Mouse (Mus musculus) MEL (cell line): ENCODE measurements around the gene Ccdc71l. TPM values are rescaled to one million over a fixed set of nuclear protein-coding genes. Genes with fewer than 3 reads are reported as not detected.

Experiments used
- DNase-seq: peaks from one replicate; pipeline ENCODE4 v3.0.0; 2011; ENCODE audit warnings: low read depth, low spot score
- H3K27ac ChIP-seq: 2 replicates; pipeline ENCODE4 v1.5.1; 2012; ENCODE audit warnings: low read depth, mild to moderate bottlenecking, control low read depth, low read length, moderate library complexity; ENCODE audit not compliant: control insufficient read depth
- H3K27me3 ChIP-seq, 2 experiments: fragments of 150-350 bp in 1 of 2; sonication (generic) in 1 of 2; 2 replicates each; pipeline ENCODE4 v1.6.1; 2012; ENCODE audit warnings: low read length in 2 of 2, mild to moderate bottlenecking in 2 of 2, improper control_type of control experiment in 1 of 2, moderate library complexity in 1 of 2; ENCODE audit not compliant: insufficient read depth in 2 of 2, control insufficient read depth in 1 of 2
- H3K36me3 ChIP-seq, 2 experiments: 2 replicates each; pipeline ENCODE4 v1.6.1; 2012 to 2014; ENCODE audit warnings: low read length in 2 of 2, improper control_type of control experiment in 1 of 2, inconsistent platforms in 1 of 2, mild to moderate bottlenecking in 1 of 2; ENCODE audit not compliant: insufficient read depth in 2 of 2, control insufficient read depth in 1 of 2
- H3K4me1 ChIP-seq, 2 experiments: fragments of 150-350 bp in 1 of 2; sonication (generic) in 1 of 2; 2 replicates each; pipeline ENCODE4 v1.6.1; 2012; ENCODE audit warnings: low read length in 2 of 2, improper control_type of control experiment in 1 of 2, mild to moderate bottlenecking in 1 of 2; ENCODE audit not compliant: insufficient read depth in 2 of 2, control insufficient read depth in 1 of 2
- H3K4me3 ChIP-seq, 2 experiments: fragments of 150-350 bp in 1 of 2; sonication (generic) in 1 of 2; 2 replicates each; pipeline ENCODE4 v1.5.1; 2012; ENCODE audit warnings: low read depth in 2 of 2, low read length in 2 of 2, mild to moderate bottlenecking in 2 of 2, moderate library complexity in 2 of 2, control low read depth in 1 of 2, improper control_type of control experiment in 1 of 2; ENCODE audit not compliant: control insufficient read depth in 1 of 2, insufficient read depth in 1 of 2
- H3K79me2 ChIP-seq: 2 replicates; pipeline ENCODE4 v1.6.1; 2012; ENCODE audit warnings: mild to moderate bottlenecking, low read length, moderate library complexity; ENCODE audit not compliant: control insufficient read depth, poor library complexity, insufficient read depth
- H3K9ac ChIP-seq: 2 replicates; pipeline ENCODE4 v1.6.1; 2012; ENCODE audit warnings: low read depth, mild to moderate bottlenecking, control low read depth, low read length, moderate library complexity; ENCODE audit not compliant: control insufficient read depth, poor library complexity, severe bottlenecking
- H3K9me3 ChIP-seq: fragments of 150-350 bp; sonication (generic); replicated peaks from 2 replicates; pipeline ENCODE4 v1.6.1; 2012; ENCODE audit warnings: mild to moderate bottlenecking, low read length, improper control_type of control experiment, moderate library complexity; ENCODE audit not compliant: insufficient read depth
- CHD1 ChIP-seq: IDR thresholded peaks from 2 replicates; pipeline ENCODE4 v1.6.1; 2012; ENCODE audit warnings: low read depth, mild to moderate bottlenecking, inconsistent platforms, low read length, improper control_type of control experiment
- CHD2 ChIP-seq: IDR thresholded peaks from 2 replicates; pipeline ENCODE4 v1.6.1; 2011; ENCODE audit warnings: low read length, improper control_type of control experiment
- ELF1 ChIP-seq: IDR thresholded peaks from 2 replicates; pipeline ENCODE4 v1.6.1; 2014; ENCODE audit warnings: low read depth, mild to moderate bottlenecking, inconsistent platforms, low read length, improper control_type of control experiment, moderate library complexity
- EP300 ChIP-seq, 2 experiments: IDR thresholded peaks; 2 replicates each; pipeline ENCODE4 v1.6.1; 2011; ENCODE audit warnings: improper control_type of control experiment in 2 of 2, low read length in 2 of 2, low read depth in 1 of 2, mild to moderate bottlenecking in 1 of 2
- ETS1 ChIP-seq: IDR thresholded peaks from 2 replicates; pipeline ENCODE4 v1.6.1; 2012; ENCODE audit warnings: low read depth, mild to moderate bottlenecking, inconsistent platforms, low read length, improper control_type of control experiment, moderate library complexity
- GABPA ChIP-seq: IDR thresholded peaks from 2 replicates; pipeline ENCODE4 v1.6.1; 2012; ENCODE audit warnings: low read depth, mild to moderate bottlenecking, inconsistent platforms, low read length, improper control_type of control experiment, moderate library complexity
- GATA1 ChIP-seq: IDR thresholded peaks from 2 replicates; pipeline ENCODE4 v1.6.1; 2011; ENCODE audit warnings: low read depth, low read length, improper control_type of control experiment
- HCFC1 ChIP-seq: IDR thresholded peaks from 2 replicates; pipeline ENCODE4 v1.6.1; 2012; ENCODE audit warnings: low read depth, mild to moderate bottlenecking, inconsistent platforms, low read length, improper control_type of control experiment, moderate library complexity
- MAX ChIP-seq: IDR thresholded peaks from 2 replicates; pipeline ENCODE4 v1.6.1; 2011; ENCODE audit warnings: low read length, improper control_type of control experiment
- MXI1 ChIP-seq: IDR thresholded peaks from 2 replicates; pipeline ENCODE4 v1.6.1; 2011; ENCODE audit warnings: mild to moderate bottlenecking, low read depth, low read length, improper control_type of control experiment
- NELFE ChIP-seq: IDR thresholded peaks from 2 replicates; pipeline ENCODE4 v1.6.1; 2011; ENCODE audit warnings: low read depth, low read length, improper control_type of control experiment
- POLR2AphosphoS2 ChIP-seq: IDR thresholded peaks from 2 replicates; pipeline ENCODE4 v1.6.1; 2011; ENCODE audit warnings: low read length, improper control_type of control experiment
- POLR2AphosphoS5 ChIP-seq: IDR thresholded peaks from 2 replicates; pipeline ENCODE4 v1.6.1; 2012; ENCODE audit warnings: low read depth, borderline replicate concordance, mild to moderate bottlenecking, inconsistent platforms, low read length, moderate library complexity, mixed read lengths
- RAD21 ChIP-seq: IDR thresholded peaks from 2 replicates; pipeline ENCODE4 v1.6.1; 2011; ENCODE audit warnings: mild to moderate bottlenecking, low read depth, low read length, improper control_type of control experiment
- SMC3 ChIP-seq: IDR thresholded peaks from 2 replicates; pipeline ENCODE4 v1.6.1; 2011; ENCODE audit warnings: low read depth, low read length, improper control_type of control experiment
- TCF12 ChIP-seq: IDR thresholded peaks from 2 replicates; pipeline ENCODE4 v1.6.1; 2014; ENCODE audit warnings: low read depth, mild to moderate bottlenecking, inconsistent platforms, low read length, improper control_type of control experiment, moderate library complexity
- USF1 ChIP-seq: IDR thresholded peaks from 2 replicates; pipeline ENCODE4 v1.6.1; 2014; ENCODE audit warnings: low read depth, mild to moderate bottlenecking, inconsistent platforms, low read length, improper control_type of control experiment, moderate library complexity
- USF2 ChIP-seq, 2 experiments: IDR thresholded peaks; 2 replicates each; pipeline ENCODE4 v1.6.1; 2011 to 2012; ENCODE audit warnings: improper control_type of control experiment in 2 of 2, low read length in 2 of 2, borderline replicate concordance in 1 of 2, inconsistent platforms in 1 of 2, low read depth in 1 of 2, mild to moderate bottlenecking in 1 of 2; ENCODE audit not compliant: insufficient read depth in 1 of 2
- ZC3H11A ChIP-seq: IDR thresholded peaks from 2 replicates; pipeline ENCODE4 v1.6.1; 2012; ENCODE audit warnings: low read depth, mild to moderate bottlenecking, inconsistent platforms, low read length, improper control_type of control experiment
- ZKSCAN1 ChIP-seq: IDR thresholded peaks from 2 replicates; pipeline ENCODE4 v1.6.1; 2012; ENCODE audit warnings: low read depth, mild to moderate bottlenecking, inconsistent platforms, low read length, improper control_type of control experiment, moderate library complexity
- polyA plus RNA-seq, 2 experiments: library from polyadenylated mRNA; stranded (reverse) in 1 of 2; unstranded in 1 of 2; fragments of >175 nt in 1 of 2; fragments of >200 nt in 1 of 2; gene quantifications; 2 replicates each; pipeline versions ENCODE4 v1.2.1 to v1.2.4; 2012; ENCODE audit warnings: low replicate concordance in 2 of 2, low read depth in 1 of 2; ENCODE audit not compliant: insufficient read length in 2 of 2, insufficient read depth in 1 of 2, missing spikeins in 1 of 2
- total RNA-seq: library from RNA; depleted of rRNA; stranded (reverse); fragments of 300-350 nt; gene quantifications from 2 replicates; pipeline ENCODE4 v1.2.3, GENCODE M21; 2012; rRNA removed

Gene Ccdc71l
- total and polyA plus RNA-seq, 3 experiments: 6.7 to 7.6 TPM; not detected in 1

- Histone ChIP-seq H3K36me3 (no peaks in the 10 kb centered on the region), H3K9me3 (no peaks in the 10 kb centered on the region), H3K4me1 (no peaks in the 10 kb centered on the region), H3K4me3 (no peak overlapping the region), H3K27ac (no peak overlapping the region), H3K27me3 (peaks cover 0 to 4% of the 10 kb centered on the region in 2 experiments; a peak in 2 of 4 replicates), H3K79me2 (no peaks in the 10 kb centered on the region), H3K9ac (no peak overlapping the region)
- no peak for DNase-seq
- TF ChIP-seq POLR2AphosphoS5 (no peak), TCF12 (no peak), GATA1 (no peak), ZKSCAN1 (no peak), ETS1 (no peak), HCFC1 (no peak), NELFE (no peak), USF2 (IDR thresholded peaks at IDR 0.05; ENCODE audit: borderline replicate concordance in 1 of 2, insufficient read depth in 1 of 2, low read depth in 1 of 2, low read length in 2 of 2) (no peak)
- TF ChIP-seq, all 39 proteins: peak for 0
These were observed 49.3 kb downstream of the Ccdc71l start for GRCm38 (mm10) chr12:32427832-32428231.

- H3K79me2 ChIP-seq: no peaks in the 10 kb centered on the region
- no peak overlapping the region for H3K27ac ChIP-seq
These were observed 52.5 kb downstream of the Ccdc71l start for GRCm38 (mm10) chr12:32431004-32431403.

More at GRCm38 (mm10) chr12:32431004-32431403, 52.5 kb downstream of the Ccdc71l start:
- DNase-seq: no peak
- Histone ChIP-seq H3K9me3 (no peaks in the 10 kb centered on the region), H3K9ac (no peak overlapping the region), H3K27me3 (peaks cover 0 to 4% of the 10 kb centered on the region in 2 experiments; a peak in 3 of 4 replicates), H3K36me3 (no peaks in the 10 kb centered on the region), H3K4me1 (no peaks in the 10 kb centered on the region), H3K4me3 (no peak overlapping the region)
- TF ChIP-seq ZKSCAN1: no peak
- no peak for TF ChIP-seq GABPA
- no peak for TF ChIP-seq MAX
- no peak for TF ChIP-seq EP300 (IDR thresholded peaks at IDR 0.05; ENCODE audit: low read depth in 1 of 2, low read length in 2 of 2)
- TF ChIP-seq RAD21: no peak
- TF ChIP-seq ZC3H11A: no peak
- TF ChIP-seq CHD2: no peak
- no peak for TF ChIP-seq CHD1
- TF ChIP-seq USF2 (IDR thresholded peaks at IDR 0.05; ENCODE audit: borderline replicate concordance in 1 of 2, insufficient read depth in 1 of 2, low read depth in 1 of 2, low read length in 2 of 2): no peak
- no peak for TF ChIP-seq TCF12
- TF ChIP-seq POLR2AphosphoS2: no peak
- no peak for TF ChIP-seq MXI1
- no peak for TF ChIP-seq ELF1
- TF ChIP-seq HCFC1: no peak
- TF ChIP-seq SMC3: no peak
- TF ChIP-seq USF1: no peak
- no peak for TF ChIP-seq GATA1
- TF ChIP-seq NELFE: no peak

Other genes with a start within 250 kb of the Ccdc71l start
- 4.9 and 6.4 TPM in 2 replicates for gene Pik3cg, start 170.0 kb upstream of the Ccdc71l start, total RNA-seq
- 1 to 10 TPM in 1 of 2 experiments, not detected in 1; 8.5 TPM for gene Pik3cg, start 170.0 kb upstream of the Ccdc71l start, polyA plus RNA-seq